Mouse (Mus musculus) intestine, postnatal 0 days (tissue): ENCODE data around the gene Trmt10a. TPM values are rescaled to one million over a fixed set of nuclear protein-coding genes. Genes with fewer than 3 reads are reported as not detected.
A peak's percentile ranks its signal among the peaks of the same experiment; 100 is the strongest.

Source experiments
- ATAC-seq: fragments of 200-750 bp; cut with Nextera tagmentation; 2 replicates; pipeline ENCODE4 v1.8.0; 2017; ENCODE audit warnings: mild to moderate bottlenecking, moderate TSS enrichment, moderate library complexity
- H3K27ac ChIP-seq: fragments of 300-500 bp; sonication (generic); 2 replicates; pipeline ENCODE4 v1.5.1; 2014; ENCODE audit warnings: mild to moderate bottlenecking, low read depth, low read length, moderate library complexity
- H3K27me3 ChIP-seq: fragments of 300-500 bp; sonication (generic); replicated peaks from 2 replicates; pipeline ENCODE4 v1.6.1; 2014; ENCODE audit warnings: low read length, mixed read lengths; ENCODE audit not compliant: control insufficient read depth, insufficient read depth
- H3K36me3 ChIP-seq: fragments of 300-500 bp; sonication (generic); 2 replicates; pipeline ENCODE4 v1.6.1; 2014; ENCODE audit warnings: mild to moderate bottlenecking, moderate library complexity; ENCODE audit not compliant: control insufficient read depth, insufficient read depth
- H3K4me1 ChIP-seq: fragments of 300-500 bp; sonication (generic); replicated peaks from 2 replicates; pipeline ENCODE4 v1.6.1; 2014; ENCODE audit warnings: antibody characterized with exemption, low read length, mixed read lengths; ENCODE audit not compliant: control insufficient read depth, insufficient read depth
- H3K4me2 ChIP-seq: fragments of 300-500 bp; sonication (generic); replicated peaks from 2 replicates; pipeline ENCODE4 v1.6.1; 2014; ENCODE audit warnings: low read depth, mild to moderate bottlenecking, moderate library complexity
- H3K4me3 ChIP-seq: fragments of 300-500 bp; sonication (generic); 2 replicates; pipeline ENCODE4 v1.5.1; 2014; ENCODE audit warnings: low read depth, low read length
- H3K9ac ChIP-seq: fragments of 300-500 bp; sonication (generic); 2 replicates; pipeline ENCODE4 v1.6.1; 2014; ENCODE audit warnings: mild to moderate bottlenecking, low read depth, low read length
- H3K9me3 ChIP-seq: fragments of 300-500 bp; sonication (generic); 2 replicates; pipeline ENCODE4 v1.6.1; 2016; ENCODE audit warnings: mixed run types; ENCODE audit not compliant: control insufficient read depth
- CTCF ChIP-seq: sonication (generic); IDR thresholded peaks from 2 replicates; pipeline ENCODE4 v1.5.1; 2016; ENCODE audit warnings: low read depth, mild to moderate bottlenecking, control low read depth, antibody characterized with exemption, moderate library complexity
- WGBS: fragments of 180-500 bp; shearing (Covaris S2); extraction: QIAGEN DNeasy Blood & Tissue Kit; methylation state at CpG from one replicate; pipeline ENCODE4 v1.1.7; 2014; 5-methylcytosine and 5-hydroxymethylcytosine counted together
- polyA plus RNA-seq: library from polyadenylated mRNA; unstranded; fragments of >200 nt; fragmentation: Nextera tagmentation; extraction: Ambion mirVana; gene quantifications from 2 replicates; pipeline ENCODE4 v1.2.1, GENCODE M21; 2015

Trmt10a gene
- polyA plus RNA-seq, 1 experiment from 2014 or later = 4.3 TPM

DNA sequence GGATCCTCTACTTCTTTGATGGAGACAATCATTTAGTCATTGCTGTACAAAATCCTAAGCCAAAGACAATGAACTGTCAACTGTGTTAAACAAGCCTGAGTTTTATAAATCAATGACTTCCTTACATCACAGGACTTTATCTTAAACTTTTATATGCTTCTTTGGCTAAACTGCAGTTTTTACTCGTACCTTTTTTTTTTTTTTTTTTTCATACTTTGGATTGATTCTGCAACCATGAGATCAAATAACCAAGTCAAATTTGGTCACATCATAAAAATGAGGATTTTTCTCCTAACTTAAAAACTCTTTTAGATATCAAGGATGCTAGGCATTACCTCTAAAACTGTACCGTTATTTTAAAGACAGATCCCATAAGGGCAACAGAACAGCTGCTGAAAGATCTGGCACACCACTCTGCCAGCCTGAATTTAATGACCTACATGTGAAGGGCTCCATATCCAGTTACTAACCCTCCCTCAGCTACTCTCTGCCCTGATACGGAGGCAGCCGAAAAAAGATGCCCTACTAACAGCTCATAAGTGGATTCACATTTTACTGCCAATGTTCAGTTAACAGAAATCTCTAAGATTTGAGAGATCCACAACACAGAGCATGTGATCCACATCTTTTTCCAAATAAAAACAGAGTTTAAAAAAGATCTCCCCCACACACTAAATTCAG is 1.1 kb upstream of the Trmt10a start:
- Histone ChIP-seq H3K27ac (peak overlapping the region; percentile 46; the same call in 1 of the 2 replicates), H3K9ac (no peak overlapping the region), H3K27me3 (no peaks in the 10 kb centered on the region), H3K9me3 (no peaks in the 10 kb centered on the region), H3K4me1 (peaks cover 3% of the 10 kb centered on the region; the same call in 1 of the 2 replicates), H3K4me3 (0 out of 2 replicates have a peak overlapping the region, but pooled peaks have one; percentile 74), H3K36me3 (no peaks in the 10 kb centered on the region), H3K4me2 (peak overlapping the region; percentile 68)
- 55% methylated on average over 4 of the region's 4 CpGs for WGBS
- ATAC-seq = no peak
- no peak for TF ChIP-seq CTCF

GRCm38 (mm10) chr3:138142733-138143314 is 424 bp upstream of the Trmt10a start:
- ATAC-seq = no peak
- Histone ChIP-seq H3K36me3 (no peaks in the 10 kb centered on the region), H3K4me2 (peak overlapping the region; percentile 68), H3K4me1 (peaks cover 3% of the 10 kb centered on the region; the same call in 1 of the 2 replicates), H3K9ac (peak overlapping the region; percentile 75), H3K4me3 (peak overlapping the region; percentile 74), H3K27me3 (no peaks in the 10 kb centered on the region), H3K9me3 (no peaks in the 10 kb centered on the region), H3K27ac (peak overlapping the region; percentile 96)
- 3% methylated on average over 12 of the region's 12 CpGs for WGBS
- no peak for TF ChIP-seq CTCF

GRCm38 (mm10) chr3:138144060-138144641 is 903 bp downstream of the Trmt10a start:
- no peaks in the 10 kb centered on the region for H3K27me3 ChIP-seq
- no peaks in the 10 kb centered on the region for H3K36me3 ChIP-seq
- under 1% methylated on average over 18 of the region's 18 CpGs for WGBS
- peaks cover 3% of the 10 kb centered on the region; the same call in 1 of the 2 replicates for H3K4me1 ChIP-seq
- H3K4me2 ChIP-seq = peak overlapping the region; percentile 68
- ATAC-seq = no peak
- H3K27ac ChIP-seq = peak overlapping the region; percentile 96
- no peaks in the 10 kb centered on the region for H3K9me3 ChIP-seq
- H3K9ac ChIP-seq = peak overlapping the region; percentile 75
- peak overlapping the region; percentile 74 for H3K4me3 ChIP-seq
- TF ChIP-seq CTCF = no peak

DNA sequence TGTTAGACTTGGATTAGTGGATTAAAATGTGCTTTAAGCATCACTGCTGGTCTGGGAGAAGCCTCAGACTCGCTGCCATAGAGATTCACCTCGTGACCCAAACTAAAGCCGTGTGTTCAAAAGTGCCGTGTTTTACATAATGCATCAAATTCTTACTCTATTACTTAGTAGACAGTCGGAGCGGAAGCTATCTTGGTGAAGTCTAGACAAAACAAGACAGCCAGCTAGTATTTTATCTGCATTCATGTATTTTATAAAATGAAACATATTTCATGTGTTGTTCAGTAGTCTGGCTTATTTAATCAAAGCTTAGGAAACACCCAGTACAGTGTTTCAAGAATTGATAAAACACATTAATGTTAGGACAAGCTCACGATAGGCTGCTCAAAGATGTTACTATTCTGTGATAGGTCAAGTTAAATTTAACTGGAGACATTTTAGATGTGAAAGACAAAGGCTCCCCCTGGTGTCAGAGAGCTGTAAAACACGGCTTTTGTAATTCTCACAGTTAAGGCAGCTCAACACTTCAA is 1.5 kb downstream of the Trmt10a start, which contains the start of gene Mttp:
Gene Mttp, minus strand, starts transcription at position 327 of the 530 bp plus-strand sequence.
- Histone ChIP-seq H3K9me3 (no peaks in the 10 kb centered on the region), H3K4me1 (peaks cover 3% of the 10 kb centered on the region; the same call in 1 of the 2 replicates), H3K9ac (peak within 1 kb of the TSS; percentile 75), H3K27me3 (no peaks in the 10 kb centered on the region), H3K27ac (peak within 1 kb of the TSS; percentile 96), H3K36me3 (no peaks in the 10 kb centered on the region), H3K4me3 (peak within 1 kb of the TSS; percentile 74), H3K4me2 (peak within 1 kb of the TSS; percentile 68)
- peak; percentile 82 for TF ChIP-seq CTCF
- no peak for ATAC-seq
- 2% methylated on average over 8 of the region's 8 CpGs for whole genome bisulfite sequencing

- no peak for ATAC-seq
- Histone ChIP-seq H3K9ac (no peak overlapping the region), H3K9me3 (no peaks in the 10 kb centered on the region), H3K27ac (no peak overlapping the region), H3K27me3 (no peaks in the 10 kb centered on the region), H3K36me3 (peaks cover 6% of the 10 kb centered on the region), H3K4me1 (no peaks in the 10 kb centered on the region), H3K4me3 (no peak overlapping the region), H3K4me2 (no peak overlapping the region)
- WGBS = 96% methylated on average over 2 of the region's 2 CpGs
- no peak for TF ChIP-seq CTCF
Observed at GRCm38 (mm10) chr3:138148811-138149210, 5.6 kb downstream of the Trmt10a start.

- Histone ChIP-seq H3K4me3 (no peak overlapping the region), H3K4me2 (no peak overlapping the region), H3K4me1 (no peaks in the 10 kb centered on the region), H3K36me3 (peaks cover 10% of the 10 kb centered on the region), H3K27ac (no peak overlapping the region), H3K9me3 (no peaks in the 10 kb centered on the region), H3K9ac (no peak overlapping the region), H3K27me3 (no peaks in the 10 kb centered on the region)
- no peak for ATAC-seq
- TF ChIP-seq CTCF = no peak
- 92% methylated on average over 4 of the region's 4 CpGs for WGBS
Observed at GRCm38 (mm10) chr3:138155062-138155461, 11.8 kb downstream of the Trmt10a start.
